In the genomic region with DNA sequence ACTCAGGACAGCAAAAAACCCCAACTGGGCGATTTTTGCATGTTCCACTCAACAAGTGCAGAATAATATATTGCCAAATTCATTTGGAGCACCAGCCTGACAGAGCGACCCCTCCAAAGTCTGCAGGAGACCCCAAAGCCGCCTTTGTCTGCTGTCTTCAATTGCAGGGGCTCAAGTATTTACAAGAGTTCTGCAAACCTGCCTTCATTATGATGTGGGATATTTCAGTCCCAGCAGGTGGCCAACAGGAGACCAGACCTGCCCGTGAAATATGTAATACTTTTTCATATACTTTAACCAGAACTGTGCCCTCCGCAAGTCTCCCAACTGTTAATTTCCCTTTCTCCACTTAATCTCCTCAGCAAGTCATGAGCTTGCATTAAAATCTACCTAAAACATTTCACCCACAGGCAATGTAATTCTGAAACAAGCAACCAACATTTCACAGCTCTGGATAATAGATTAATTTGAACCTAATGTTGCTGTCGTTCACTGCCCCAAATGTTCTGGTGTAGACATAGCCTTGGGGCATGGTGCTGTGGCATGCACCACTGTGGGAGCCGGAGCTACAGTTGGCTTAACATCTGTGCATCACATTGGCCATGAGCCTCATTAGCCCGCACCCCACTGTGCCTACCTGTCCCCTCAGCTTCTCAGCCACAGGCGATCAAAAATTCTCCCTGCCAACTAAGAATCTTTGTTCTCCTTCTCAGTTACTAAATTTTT, we compare ENCODE assay signal across 14 mouse cellular contexts.
DNase-seq lines count a peak whose midpoint lies in the region; ATAC-seq lines count a peak whose summit lies in the region.
"Had no signal": no experiment of that assay in that cellular context is flagged by ENCODE, and none has a peak within 500 bp of the region (broad histone marks: within the 10 kb centered on the region; RNA-seq: fewer than 3 reads in every experiment).

No protein-coding gene starts in this region.

- ATAC-seq in heart, embryonic 13.5 days (ENCODE audit: extremely low read depth, insufficient number of reproducible peaks, low FRiP score, low TSS enrichment) = no peak
- ATAC-seq: inflammation-experienced regulatory T-cells, adult 6 months had no signal

- no peak overlapping the region for H3K4me2 ChIP-seq in heart, embryonic 13.5 days
- H3K4me2 ChIP-seq: forebrain, embryonic 12.5 days; liver, embryonic 15.5 days had no signal

- peaks cover 26% of the 10 kb centered on the region for H3K4me1 ChIP-seq in heart, embryonic 13.5 days
- H3K4me1 ChIP-seq in embryonic facial prominence, embryonic 10.5 days = peaks cover 53% of the 10 kb centered on the region
- H3K4me1 ChIP-seq: liver, embryonic 15.5 days had no signal

- no peaks in the 10 kb centered on the region for H3K9me3 ChIP-seq in heart, embryonic 13.5 days
- H3K9me3 ChIP-seq in embryonic facial prominence, embryonic 10.5 days = no peaks in the 10 kb centered on the region
- H3K9me3 ChIP-seq: forebrain, embryonic 12.5 days; liver, embryonic 15.5 days had no signal

- DNase-seq in heart, postnatal 25 days (ENCODE audit: low spot score) = no peak
- no peak for DNase-seq in embryonic facial prominence, embryonic 10.5 days (ENCODE audit: low spot score)
- peak; percentile 54 for DNase-seq in kidney, adult 18-20 months
- peak; percentile 66 to 79 for DNase-seq in kidney, postnatal 36 days
- no peak for DNase-seq in thymus, postnatal 10 days (ENCODE audit: low spot score in 2 of 2)
- DNase-seq in left cerebral cortex, postnatal 10 days (ENCODE audit: extremely low spot score in 1 of 2, low spot score in 2 of 2) = no peak
- DNase-seq in ovary, postnatal 36 days (ENCODE audit: low spot score) = no peak
- DNase-seq: adrenal gland, postnatal 36 days; gastrocnemius, postnatal 25 days; heart, postnatal 10 days had no signal

- intact Hi-C loops in heart, postnatal 25 days (cut with DNase I) = loop anchor here (5.0 to 10.0 kb wide), 2 partner anchors 93 to 399 kb away; no protein-coding TSS in a partner anchor
- intact Hi-C loops in left cerebral cortex, postnatal 10 days (cut with DNase I) = no loop called here

- no peaks in the 10 kb centered on the region for H3K27me3 ChIP-seq in heart, embryonic 13.5 days (replicated peaks)
- no peaks in the 10 kb centered on the region for H3K27me3 ChIP-seq in embryonic facial prominence, embryonic 10.5 days (replicated peaks; ENCODE audit: low read depth, poor library complexity, severe bottlenecking)
- H3K27me3 ChIP-seq: forebrain, embryonic 12.5 days; liver, embryonic 15.5 days had no signal

- H3K4me3 ChIP-seq in heart, embryonic 13.5 days = no peak overlapping the region
- no peak overlapping the region for H3K4me3 ChIP-seq in embryonic facial prominence, embryonic 10.5 days
- H3K4me3 ChIP-seq: forebrain, embryonic 12.5 days; liver, embryonic 15.5 days had no signal

- 0 out of 2 replicates have a peak overlapping the region, but pooled peaks have one; percentile 36 for H3K27ac ChIP-seq in heart, embryonic 13.5 days (replicated peaks)
- peak overlapping the region; percentile 25 for H3K27ac ChIP-seq in embryonic facial prominence, embryonic 10.5 days (replicated peaks)
- H3K27ac ChIP-seq: forebrain, embryonic 12.5 days; liver, embryonic 15.5 days had no signal

- no peaks in the 10 kb centered on the region for H3K36me3 ChIP-seq in heart, embryonic 13.5 days
- no peaks in the 10 kb centered on the region for H3K36me3 ChIP-seq in embryonic facial prominence, embryonic 10.5 days (replicated peaks)
- H3K36me3 ChIP-seq: forebrain, embryonic 12.5 days; liver, embryonic 15.5 days had no signal

- no peak overlapping the region for H3K9ac ChIP-seq in heart, embryonic 13.5 days
- H3K9ac ChIP-seq: forebrain, embryonic 12.5 days; liver, embryonic 15.5 days had no signal

- WGBS in heart, embryonic 13.5 days = 74% methylated on average over 9 of the region's 9 CpGs
- 51% methylated on average over 9 of the region's 9 CpGs for WGBS in embryonic facial prominence, embryonic 10.5 days

Comparison
In these comparisons a context has a peak if more than half of its experiments do, and no peak if none do; other contexts are left out.
1. DNase-seq: peak in kidney, adult 18-20 months (single experiment) and kidney, postnatal 36 days (2 of 2); none in heart, postnatal 25 days (single experiment), embryonic facial prominence, embryonic 10.5 days (single experiment), thymus, postnatal 10 days (0 of 2), left cerebral cortex, postnatal 10 days (0 of 2) and ovary, postnatal 36 days (single experiment).